Mouse (Mus musculus): ENCODE measurements around the gene Bank1. TPM values are rescaled to one million over a fixed set of nuclear protein-coding genes. Genes with fewer than 3 reads are reported as not detected.
"Not testable (repeated sequence)": the region's sequence is repeated elsewhere in the genome, so short reads cannot be mapped to it uniquely, and the experiment has no call there.

The Bank1 gene
- polyA plus RNA-seq, 1 experiment from 2014 or later = 1.0 TPM

GRCm38 (mm10) chr3:136341911-136342310, 16.0 kb upstream of the Bank1 start:
- Histone ChIP-seq H3K4me1 (replicated peaks; ENCODE audit: control insufficient read depth, insufficient read depth, low read length) (no peaks in the 10 kb centered on the region), H3K9ac (ENCODE audit: low read depth, low read length) (no peak overlapping the region), H3K27ac (ENCODE audit: low read depth, low read length) (no peak overlapping the region), H3K4me3 (ENCODE audit: low read depth, low read length) (no peak overlapping the region), H3K27me3 (replicated peaks; ENCODE audit: control insufficient read depth, insufficient read depth, low read length) (no peaks in the 10 kb centered on the region), H3K4me2 (replicated peaks; ENCODE audit: low read depth) (no peak overlapping the region), H3K9me3 (ENCODE audit: control insufficient read depth) (no peaks in the 10 kb centered on the region), H3K36me3 (ENCODE audit: control insufficient read depth, insufficient read depth) (no peaks in the 10 kb centered on the region)
- 91% methylated on average over 2 of the region's 2 CpGs for WGBS
- no peak for TF ChIP-seq CTCF (IDR thresholded peaks at IDR 0.05; ENCODE audit: low read depth)
- ATAC-seq = no peak

GRCm38 (mm10) chr3:136339896-136340295, 14.0 kb upstream of the Bank1 start:
- no peak overlapping the region for H3K9ac ChIP-seq (ENCODE audit: low read depth, low read length)
- ATAC-seq = no peak
- no peaks in the 10 kb centered on the region for H3K36me3 ChIP-seq (ENCODE audit: control insufficient read depth, insufficient read depth)
- H3K4me3 ChIP-seq (ENCODE audit: low read depth, low read length) = no peak overlapping the region
- no peak overlapping the region for H3K27ac ChIP-seq (ENCODE audit: low read depth, low read length)
- WGBS = 82% methylated on average over 2 of the region's 2 CpGs
- no peak for TF ChIP-seq CTCF (IDR thresholded peaks at IDR 0.05; ENCODE audit: low read depth)
- no peak overlapping the region for H3K4me2 ChIP-seq (replicated peaks; ENCODE audit: low read depth)
- H3K9me3 ChIP-seq (ENCODE audit: control insufficient read depth) = no peaks in the 10 kb centered on the region
- H3K27me3 ChIP-seq (replicated peaks; ENCODE audit: control insufficient read depth, insufficient read depth, low read length) = no peaks in the 10 kb centered on the region
- H3K4me1 ChIP-seq (replicated peaks; ENCODE audit: control insufficient read depth, insufficient read depth, low read length) = no peaks in the 10 kb centered on the region

- Histone ChIP-seq H3K27ac (ENCODE audit: low read depth, low read length) (no peak overlapping the region), H3K9ac (ENCODE audit: low read depth, low read length) (no peak overlapping the region), H3K27me3 (replicated peaks; ENCODE audit: control insufficient read depth, insufficient read depth, low read length) (no peaks in the 10 kb centered on the region), H3K36me3 (ENCODE audit: control insufficient read depth, insufficient read depth) (no peaks in the 10 kb centered on the region), H3K4me3 (ENCODE audit: low read depth, low read length) (no peak overlapping the region), H3K4me1 (replicated peaks; ENCODE audit: control insufficient read depth, insufficient read depth, low read length) (no peaks in the 10 kb centered on the region), H3K4me2 (replicated peaks; ENCODE audit: low read depth) (no peak overlapping the region), H3K9me3 (ENCODE audit: control insufficient read depth) (no peaks in the 10 kb centered on the region)
- TF ChIP-seq CTCF (IDR thresholded peaks at IDR 0.05; ENCODE audit: low read depth) = no peak
- no peak for ATAC-seq
- WGBS = 34% methylated on average over 2 of the region's 2 CpGs
These were observed 5.3 kb upstream of the Bank1 start for GRCm38 (mm10) chr3:136331135-136331534.

- H3K36me3 ChIP-seq (ENCODE audit: control insufficient read depth, insufficient read depth) = no peaks in the 10 kb centered on the region
- no peak for TF ChIP-seq CTCF (IDR thresholded peaks at IDR 0.05; ENCODE audit: low read depth)
- no peak overlapping the region for H3K9ac ChIP-seq (ENCODE audit: low read depth, low read length)
- H3K4me3 ChIP-seq (ENCODE audit: low read depth, low read length) = no peak overlapping the region
- no peak overlapping the region for H3K27ac ChIP-seq (ENCODE audit: low read depth, low read length)
- no peaks in the 10 kb centered on the region for H3K9me3 ChIP-seq (ENCODE audit: control insufficient read depth)
- H3K4me2 ChIP-seq (replicated peaks; ENCODE audit: low read depth) = no peak overlapping the region
- H3K27me3 ChIP-seq (replicated peaks; ENCODE audit: control insufficient read depth, insufficient read depth, low read length) = no peaks in the 10 kb centered on the region
- no peak for ATAC-seq
- no peaks in the 10 kb centered on the region for H3K4me1 ChIP-seq (replicated peaks; ENCODE audit: control insufficient read depth, insufficient read depth, low read length)
These were observed 4.2 kb upstream of the Bank1 start for GRCm38 (mm10) chr3:136330043-136330442.

- Histone ChIP-seq H3K9ac (ENCODE audit: low read depth, low read length) (no peak overlapping the region), H3K27me3 (replicated peaks; ENCODE audit: control insufficient read depth, insufficient read depth, low read length) (no peaks in the 10 kb centered on the region), H3K36me3 (ENCODE audit: control insufficient read depth, insufficient read depth) (no peaks in the 10 kb centered on the region), H3K27ac (ENCODE audit: low read depth, low read length) (no peak overlapping the region), H3K4me1 (replicated peaks; ENCODE audit: control insufficient read depth, insufficient read depth, low read length) (no peaks in the 10 kb centered on the region), H3K4me3 (ENCODE audit: low read depth, low read length) (no peak overlapping the region), H3K9me3 (ENCODE audit: control insufficient read depth) (no peaks in the 10 kb centered on the region), H3K4me2 (replicated peaks; ENCODE audit: low read depth) (no peak overlapping the region)
- TF ChIP-seq CTCF (IDR thresholded peaks at IDR 0.05; ENCODE audit: low read depth) = no peak
- WGBS = 57% methylated on average over 6 of the region's 6 CpGs
- no peak for ATAC-seq
These were observed 3.3 kb upstream of the Bank1 start for GRCm38 (mm10) chr3:136329133-136329532.

- not testable (repeated sequence) for H3K4me2 ChIP-seq (replicated peaks; ENCODE audit: low read depth); H3K27me3 ChIP-seq (replicated peaks; ENCODE audit: control insufficient read depth, insufficient read depth, low read length); ATAC-seq; H3K9ac ChIP-seq (ENCODE audit: low read depth, low read length); H3K9me3 ChIP-seq (ENCODE audit: control insufficient read depth); H3K4me3 ChIP-seq (ENCODE audit: low read depth, low read length); H3K4me1 ChIP-seq (replicated peaks; ENCODE audit: control insufficient read depth, insufficient read depth, low read length); H3K27ac ChIP-seq (ENCODE audit: low read depth, low read length); H3K36me3 ChIP-seq (ENCODE audit: control insufficient read depth, insufficient read depth)
- WGBS = 94% methylated on average over 6 of the region's 6 CpGs
These were observed 1.1 kb downstream of the Bank1 start for GRCm38 (mm10) chr3:136324716-136325115.

GRCm38 (mm10) chr3:136321936-136322335, 3.9 kb downstream of the Bank1 start:
- Histone ChIP-seq H3K4me2 (replicated peaks; ENCODE audit: low read depth) (no peak overlapping the region), H3K9me3 (ENCODE audit: control insufficient read depth) (no peaks in the 10 kb centered on the region), H3K36me3 (ENCODE audit: control insufficient read depth, insufficient read depth) (no peaks in the 10 kb centered on the region), H3K27me3 (replicated peaks; ENCODE audit: control insufficient read depth, insufficient read depth, low read length) (no peaks in the 10 kb centered on the region), H3K27ac (ENCODE audit: low read depth, low read length) (no peak overlapping the region), H3K4me1 (replicated peaks; ENCODE audit: control insufficient read depth, insufficient read depth, low read length) (no peaks in the 10 kb centered on the region), H3K9ac (ENCODE audit: low read depth, low read length) (no peak overlapping the region), H3K4me3 (ENCODE audit: low read depth, low read length) (no peak overlapping the region)
- ATAC-seq = no peak
- 87% methylated on average over 3 of the region's 3 CpGs for WGBS
- TF ChIP-seq CTCF (IDR thresholded peaks at IDR 0.05; ENCODE audit: low read depth) = no peak

Data from intestine, postnatal 0 days (tissue).